Mouse (Mus musculus) ZHBTc4 (cell line): ENCODE data around the gene Slc17a2.
"Not testable (repeated sequence)": the region's sequence is repeated elsewhere in the genome, so short reads cannot be mapped to it uniquely, and the experiment has no call there.

Experiments used
- DNase-seq: peaks from one replicate; pipeline ENCODE4 v3.0.0-alpha.2; 2011; ENCODE audit warnings: low read depth, low spot score

The Slc17a2 gene

DNA sequence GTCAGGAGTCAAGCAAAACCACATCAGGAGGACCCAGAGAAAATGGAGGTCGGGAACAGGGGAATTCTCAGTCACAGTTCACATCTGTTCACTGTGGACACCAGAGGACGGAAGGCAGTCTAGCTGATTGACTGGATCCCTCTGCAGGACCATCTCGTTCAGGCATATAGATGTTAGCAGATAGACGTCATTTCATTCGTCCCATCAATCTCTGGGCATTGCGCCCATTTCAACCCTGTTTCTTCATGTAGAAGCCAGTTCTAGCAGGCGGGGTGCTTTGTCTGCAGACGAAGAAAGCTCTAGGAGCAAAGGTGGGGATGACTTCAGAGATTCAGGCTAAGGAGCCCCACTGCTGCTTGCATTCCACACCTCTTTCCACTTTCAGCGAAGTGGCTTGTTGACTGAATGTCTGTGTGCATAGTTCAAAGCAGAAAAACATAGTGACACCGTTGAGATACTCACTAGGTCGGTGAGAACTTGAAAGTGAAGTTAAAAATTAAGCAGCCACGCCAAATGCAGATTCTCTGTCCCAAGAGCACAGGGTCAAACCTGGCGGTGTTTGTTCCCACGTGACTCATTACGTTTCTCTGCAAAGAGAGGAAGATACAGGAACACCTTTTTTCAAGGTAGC, at the start of gene Slc17a2:
Gene Slc17a2, plus strand, starts transcription at position 572 of the 631 bp plus-strand sequence.
- no peak for DNase-seq

DNA sequence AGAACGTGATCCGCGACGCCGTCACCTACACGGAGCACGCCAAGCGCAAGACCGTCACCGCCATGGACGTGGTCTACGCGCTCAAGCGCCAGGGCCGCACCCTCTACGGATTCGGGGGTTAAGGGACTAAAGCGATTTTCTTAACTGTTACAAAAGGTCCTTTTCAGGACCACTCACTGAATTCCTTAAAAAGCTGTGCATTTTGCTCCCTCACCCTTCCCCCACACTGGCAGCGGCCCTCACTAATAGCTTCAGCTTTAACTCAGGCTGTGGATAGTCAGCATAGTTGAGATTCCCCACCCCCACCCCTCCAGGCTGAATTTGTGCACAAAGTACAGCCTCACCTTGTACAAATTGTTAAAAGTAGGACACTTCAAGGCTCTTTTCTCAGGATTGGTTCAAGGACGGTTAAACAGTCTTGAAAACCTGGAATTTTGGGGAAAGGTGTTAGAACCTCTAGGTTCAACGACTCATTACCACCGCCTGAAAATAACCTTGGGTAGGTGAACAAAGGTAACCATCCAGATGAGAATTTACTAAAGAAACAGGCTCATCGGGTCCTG, 49.5 kb upstream of the Slc17a2 start:
- DNase-seq = peak; percentile 91

DNA sequence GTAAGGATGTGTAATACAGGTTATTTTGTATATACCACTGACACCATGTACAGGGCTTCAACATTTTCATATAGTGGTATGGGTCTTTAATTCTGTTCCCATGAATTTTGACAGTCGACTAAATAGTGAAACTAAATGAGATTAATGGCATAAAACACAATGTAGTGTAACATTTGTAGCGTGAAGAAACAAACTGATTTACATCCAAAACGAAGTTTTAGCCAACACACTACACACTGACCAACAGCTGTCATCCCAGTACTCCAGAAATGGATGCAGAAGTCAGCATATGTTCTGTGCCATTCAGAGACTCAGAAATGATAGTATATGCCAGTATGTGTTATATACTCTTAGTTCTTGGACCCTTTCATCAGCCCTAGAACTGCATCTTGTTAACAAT, 48.9 kb upstream of the Slc17a2 start:
- DNase-seq = no peak

DNA sequence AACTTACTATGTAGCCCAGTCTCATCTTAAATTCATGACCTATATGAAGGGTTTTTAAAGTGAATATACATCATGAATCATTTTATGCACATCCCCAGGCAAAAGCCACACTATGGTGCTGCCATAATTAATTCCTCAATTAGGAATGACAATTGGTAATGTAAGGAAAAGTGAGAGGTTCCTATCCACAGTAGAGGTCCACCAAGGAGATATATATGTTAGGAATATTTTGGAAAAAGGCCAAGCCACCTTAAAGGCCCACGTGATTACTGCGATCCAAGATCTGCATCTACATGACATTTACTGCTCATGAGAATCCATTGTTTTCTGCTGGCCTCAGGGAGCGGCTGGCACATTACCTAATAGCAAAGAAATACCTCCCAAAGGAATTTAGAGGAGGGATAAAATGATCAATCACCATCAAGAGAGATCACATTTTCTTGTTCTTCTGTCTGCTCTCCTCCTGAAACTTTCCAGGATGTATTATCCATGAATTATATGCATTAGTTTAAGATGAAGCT, 47.5 kb upstream of the Slc17a2 start:
- peak; percentile 70 for DNase-seq

DNA sequence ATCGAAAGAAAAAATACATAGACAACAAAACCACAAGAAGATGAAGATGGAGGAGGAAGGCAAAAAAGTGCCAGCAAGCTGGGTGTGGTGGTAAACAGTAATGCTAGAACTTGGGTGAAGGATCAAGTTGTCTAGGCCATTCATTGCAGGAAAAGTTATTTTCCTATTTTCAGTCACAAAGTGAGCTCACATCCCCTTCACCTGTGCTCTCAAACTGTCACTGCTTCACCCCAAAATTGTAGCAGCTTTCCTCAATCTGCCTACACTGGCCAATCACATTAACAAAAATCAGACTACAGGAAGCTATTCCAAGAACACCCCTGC, 46.9 kb upstream of the Slc17a2 start:
- DNase-seq = no peak

DNA sequence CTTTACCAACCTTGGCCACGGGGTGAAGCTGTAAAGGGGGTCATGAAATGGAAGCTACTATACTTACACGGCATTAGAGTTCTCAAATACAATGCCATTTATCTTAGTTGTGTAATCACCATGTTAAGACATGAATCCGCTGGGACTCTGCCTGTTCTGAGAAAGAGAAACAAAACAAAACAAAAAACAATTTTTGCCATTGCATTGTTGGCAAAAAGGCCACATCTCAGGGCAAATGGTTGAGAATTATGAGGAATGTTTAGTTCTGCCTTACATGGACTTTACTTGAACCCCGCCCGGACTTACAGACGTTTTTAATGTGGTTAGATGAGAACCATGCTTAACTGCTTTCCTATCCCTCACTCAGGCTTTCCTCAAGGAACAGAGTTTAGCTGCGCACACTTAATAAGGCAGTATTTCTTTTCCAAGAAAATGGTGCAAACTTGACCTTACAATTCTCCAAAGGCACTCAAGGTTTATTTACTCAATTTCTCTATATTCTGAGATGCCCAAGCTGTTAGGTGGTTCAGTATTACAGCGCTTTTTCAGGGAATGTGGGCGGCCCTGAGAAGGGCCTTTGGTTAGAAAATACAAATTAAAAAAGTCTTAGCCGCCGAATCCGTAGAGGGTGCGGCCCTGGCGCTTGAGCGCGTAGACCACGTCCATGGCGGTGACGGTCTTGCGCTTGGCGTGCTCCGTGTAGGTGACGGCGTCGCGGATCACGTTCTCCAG, 46.4 kb upstream of the Slc17a2 start:
- peak; percentile 83 for DNase-seq

GRCm38 (mm10) chr13:23760972-23761864, 45.6 kb upstream of the Slc17a2 start, which contains the start of gene Hist1h4a:
TSS of gene Hist1h4a (minus strand) at chr13:23761230.
- DNase-seq = peak; percentile 99

- DNase-seq = peak; percentile 89
Measured at GRCm38 (mm10) chr13:23761871-23762821, 44.6 kb upstream of the Slc17a2 start, which contains the start of gene Hist1h3a. TSS of gene Hist1h3a (minus strand) at chr13:23762386.

DNA sequence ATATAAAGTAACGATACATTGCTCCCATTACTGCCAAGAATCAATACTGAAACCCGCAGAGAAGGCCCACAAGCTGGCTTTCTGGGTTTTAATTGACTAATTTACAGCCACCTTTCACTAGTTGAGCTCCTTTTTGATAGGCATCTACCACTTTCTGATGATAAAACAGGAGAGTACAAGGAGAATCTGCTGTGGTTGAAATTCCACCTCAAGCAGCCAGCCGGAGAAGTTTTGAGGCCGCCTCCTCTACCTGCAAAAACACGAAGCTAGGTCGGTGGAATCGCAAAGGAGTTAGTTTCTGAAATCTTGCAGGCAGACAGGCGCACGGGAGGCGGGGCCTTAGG, 43.6 kb upstream of the Slc17a2 start:
- no peak for DNase-seq

DNA sequence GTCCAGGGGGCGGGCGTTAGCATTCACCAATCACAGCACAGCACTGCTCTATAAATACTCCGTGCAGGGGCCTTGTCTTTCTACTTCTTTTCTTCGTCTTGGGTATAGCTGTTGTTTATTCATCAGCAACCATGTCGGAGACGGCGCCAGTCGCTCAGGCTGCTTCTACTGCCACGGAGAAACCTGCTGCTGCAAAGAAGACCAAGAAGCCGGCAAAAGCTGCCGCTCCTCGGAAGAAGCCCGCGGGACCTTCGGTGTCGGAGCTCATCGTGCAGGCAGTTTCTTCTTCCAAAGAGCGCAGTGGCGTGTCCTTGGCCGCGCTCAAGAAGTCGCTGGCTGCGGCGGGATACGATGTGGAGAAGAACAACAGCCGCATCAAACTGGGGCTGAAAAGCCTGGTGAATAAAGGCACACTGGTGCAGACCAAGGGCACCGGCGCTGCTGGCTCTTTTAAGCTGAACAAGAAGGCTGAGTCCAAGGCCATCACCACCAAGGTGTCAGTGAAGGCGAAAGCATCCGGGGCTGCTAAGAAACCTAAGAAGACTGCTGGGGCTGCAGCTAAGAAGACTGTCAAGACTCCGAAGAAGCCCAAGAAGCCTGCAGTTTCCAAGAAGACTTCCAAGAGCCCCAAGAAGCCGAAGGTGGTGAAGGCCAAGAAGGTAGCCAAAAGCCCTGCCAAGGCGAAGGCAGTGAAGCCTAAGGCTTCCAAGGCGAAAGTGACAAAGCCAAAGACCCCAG, 43.0 kb upstream of the Slc17a2 start, which contains the start of gene Hist1h1a:
Gene Hist1h1a, plus strand, starts transcription at position 81 of the 738 bp plus-strand sequence.
- DNase-seq = peak; percentile 96

DNA sequence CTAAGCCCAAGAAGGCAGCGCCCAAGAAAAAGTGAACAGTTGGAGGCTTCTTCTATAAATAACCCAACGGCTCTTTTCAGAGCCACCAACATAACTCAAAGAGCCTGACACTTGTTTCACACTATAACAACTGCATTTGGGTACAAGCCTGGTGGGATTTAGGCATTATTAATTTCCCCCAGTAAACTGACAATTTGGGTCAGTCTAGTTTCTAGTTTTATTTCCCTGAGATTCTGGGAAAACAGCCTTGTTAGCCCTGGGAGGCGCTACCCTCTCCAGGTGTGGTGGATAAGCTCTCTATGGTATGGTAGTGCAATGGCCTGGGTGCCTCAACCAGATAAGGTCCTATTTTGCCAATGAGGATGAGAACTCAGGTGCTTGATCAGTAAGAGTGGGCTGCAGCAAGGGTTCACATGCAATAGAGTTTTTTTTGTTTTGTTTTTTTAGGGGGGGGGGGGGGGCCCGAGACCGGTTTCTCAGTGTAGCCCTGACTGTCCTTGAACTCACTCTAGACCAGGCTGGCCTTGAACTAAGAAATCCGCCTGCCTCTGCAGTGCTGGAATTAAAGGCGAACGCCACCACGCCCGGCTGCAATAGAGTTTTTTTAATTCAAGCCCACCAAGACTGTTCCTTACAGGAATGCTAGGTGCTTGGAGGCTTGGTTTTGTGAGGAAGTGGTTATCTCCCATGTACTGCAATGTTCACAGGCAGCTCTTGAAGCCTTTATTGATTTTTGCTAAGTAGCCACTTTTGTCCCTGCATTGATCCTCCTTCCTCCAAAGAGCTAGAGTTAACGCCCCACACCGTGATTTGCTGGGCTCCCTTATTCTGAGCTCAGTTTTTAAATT, 42.2 kb upstream of the Slc17a2 start:
- DNase-seq = peak; percentile 83

DNA sequence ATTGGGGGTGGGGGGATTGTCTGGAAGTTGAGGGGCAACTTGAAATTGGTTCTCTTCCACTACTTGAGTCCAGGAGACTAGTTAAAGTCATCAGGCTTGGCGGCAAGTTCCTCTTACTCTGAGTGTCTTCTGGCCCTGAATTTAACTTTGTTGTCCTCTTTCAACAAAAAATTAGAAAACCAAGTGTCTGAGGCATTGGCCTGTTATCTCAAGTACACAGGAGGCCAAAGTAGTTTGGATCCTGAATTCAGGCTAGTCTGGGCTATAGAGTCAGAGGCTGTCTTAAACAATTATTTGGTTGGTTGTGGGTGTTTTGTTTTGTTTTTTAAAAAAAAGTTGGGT, 41.6 kb upstream of the Slc17a2 start:
- DNase-seq = no peak

DNA sequence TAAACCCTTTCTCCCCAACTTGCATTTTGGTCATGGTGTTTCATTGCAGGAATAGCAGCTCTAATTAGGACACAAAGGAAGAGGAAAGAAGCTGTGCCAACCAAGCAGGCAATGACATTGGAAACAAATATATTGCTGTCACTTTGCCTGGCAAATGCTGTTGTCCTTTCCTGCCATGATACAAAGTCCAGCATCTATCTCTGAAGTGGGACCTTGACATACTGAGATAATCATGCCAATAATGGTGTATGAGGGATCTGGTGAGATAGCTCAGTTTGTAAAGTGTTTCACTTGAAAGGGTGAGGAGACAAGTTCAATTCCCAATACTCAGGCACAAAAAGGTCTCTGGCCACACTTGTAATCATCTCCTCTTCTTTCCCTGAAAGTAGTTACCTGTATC, 40.0 kb upstream of the Slc17a2 start:
- no peak for DNase-seq

GRCm38 (mm10) chr13:23768834-23769397, 37.9 kb upstream of the Slc17a2 start:
- DNase-seq = no peak

DNA sequence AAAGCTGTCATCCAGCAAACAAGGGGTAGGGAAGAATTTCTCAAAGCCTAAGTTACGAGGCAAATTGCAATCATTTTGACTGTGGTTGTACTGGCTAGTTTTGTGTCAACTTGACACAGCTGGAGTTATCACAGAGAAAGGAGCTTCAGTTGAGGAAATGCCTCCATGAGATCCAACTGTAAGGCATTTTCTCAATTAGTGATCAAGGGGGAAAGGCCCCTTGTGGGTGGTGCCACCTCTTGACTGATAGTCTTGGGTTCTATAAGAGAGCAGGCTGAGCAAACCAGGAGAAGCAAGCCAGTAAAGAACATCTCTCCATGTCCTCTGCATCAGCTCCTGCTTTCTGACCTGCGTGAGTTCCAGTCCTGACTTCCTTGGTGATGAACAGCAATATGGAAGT, 37.2 kb upstream of the Slc17a2 start, which contains the start of gene Trim38:
Gene Trim38, plus strand, starts transcription at position 301 of the 400 bp plus-strand sequence.
- not testable (repeated sequence) for DNase-seq

GRCm38 (mm10) chr13:23772561-23773313, 34.1 kb upstream of the Slc17a2 start:
- DNase-seq = peak; percentile 95

DNA sequence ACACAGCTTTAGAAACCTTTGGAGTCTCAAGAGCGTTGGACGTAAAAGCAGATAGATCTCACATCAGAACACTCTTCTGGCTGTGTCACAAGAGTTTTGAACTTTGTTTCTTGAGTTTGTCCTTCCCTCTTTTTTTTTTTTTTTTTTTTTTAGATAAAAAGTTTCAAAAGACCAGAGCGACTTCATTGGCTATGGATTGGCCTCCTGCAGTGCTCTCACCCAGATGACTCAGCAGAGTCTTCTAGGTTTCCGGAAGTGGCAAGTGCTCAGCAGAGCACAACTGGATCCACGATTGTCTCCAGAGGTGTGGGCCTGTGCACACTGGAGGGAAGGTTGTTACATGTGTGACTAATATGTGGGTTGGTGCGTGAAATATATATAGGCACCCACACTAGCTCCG, 28.5 kb upstream of the Slc17a2 start:
- DNase-seq = peak; percentile 50

DNA sequence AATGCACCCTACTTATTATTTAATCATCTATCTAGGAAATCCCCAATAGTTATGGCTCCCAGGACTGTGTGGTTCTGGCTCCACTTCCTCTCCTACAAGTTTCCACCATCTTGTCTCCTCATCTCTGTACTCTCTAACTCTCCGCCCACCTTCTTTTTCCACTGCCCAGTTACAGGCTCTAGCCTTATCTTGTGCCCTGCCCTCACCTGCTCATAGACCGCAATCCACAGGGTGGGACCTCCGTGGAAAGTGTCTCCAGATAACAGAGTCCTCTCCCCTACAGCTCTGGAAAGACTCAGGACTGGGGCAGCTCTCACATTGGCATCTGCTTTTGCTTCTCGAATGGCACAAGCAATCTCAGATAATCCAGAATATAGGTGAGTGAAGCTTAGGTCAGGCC, 27.8 kb upstream of the Slc17a2 start:
- no peak for DNase-seq
